Mouse (Mus musculus) C2C12 (cell line): Measurements from ENCODE around the gene S100a11.

Experiments used
- CEBPB ChIP-seq: IDR thresholded peaks from one replicate; pipeline ENCODE4 v1.6.1; 2011; ENCODE audit warnings: low read depth, mild to moderate bottlenecking, control low read depth, moderate library complexity
- CTCF ChIP-seq: IDR thresholded peaks from one replicate; pipeline ENCODE4 v1.5.1; 2011; ENCODE audit not compliant: control insufficient read depth, insufficient read depth, insufficient read length
- FOSL1 ChIP-seq: IDR thresholded peaks from one replicate; pipeline ENCODE4 v1.8.0; 2011; ENCODE audit warnings: mild to moderate bottlenecking, low read length; ENCODE audit not compliant: poor library complexity, insufficient read depth, severe bottlenecking
- MAX ChIP-seq: IDR thresholded peaks from one replicate; pipeline ENCODE4 v1.6.1; 2011; ENCODE audit warnings: mild to moderate bottlenecking, control low read depth
- MYOD1 ChIP-seq: IDR thresholded peaks from one replicate; pipeline ENCODE4 v1.6.1; 2011; ENCODE audit warnings: low read depth; ENCODE audit not compliant: control insufficient read depth, insufficient read length
- USF1 ChIP-seq: IDR thresholded peaks from one replicate; pipeline ENCODE4 v1.6.1; 2011; ENCODE audit warnings: low read depth, mild to moderate bottlenecking, control low read depth, moderate library complexity

- TF ChIP-seq CTCF (no peak), MAX (no peak), MYOD1 (no peak), CEBPB (no peak), USF1 (no peak), FOSL1 (no peak)
Measured at GRCm38 (mm10) chr3:93517343-93517742, 2.9 kb upstream of the S100a11 start.
